Mouse (Mus musculus): Measurements from ENCODE around the gene Mkrn3. TPM values are rescaled to one million over a fixed set of nuclear protein-coding genes. Genes with fewer than 3 reads are reported as not detected.

Gene Mkrn3
- polyA plus RNA-seq (2015; fragmentation: Illumina TruSeq; extraction: RNeasy Lipid Tissue Mini Kit (QIAGEN cat#74804); ENCODE audit: low read depth, low replicate concordance) = 1.6 TPM

GRCm38 (mm10) chr7:62419493-62420360 lies at the start of gene Mkrn3:
TSS of gene Mkrn3 (minus strand) at chr7:62420139.

DNA sequence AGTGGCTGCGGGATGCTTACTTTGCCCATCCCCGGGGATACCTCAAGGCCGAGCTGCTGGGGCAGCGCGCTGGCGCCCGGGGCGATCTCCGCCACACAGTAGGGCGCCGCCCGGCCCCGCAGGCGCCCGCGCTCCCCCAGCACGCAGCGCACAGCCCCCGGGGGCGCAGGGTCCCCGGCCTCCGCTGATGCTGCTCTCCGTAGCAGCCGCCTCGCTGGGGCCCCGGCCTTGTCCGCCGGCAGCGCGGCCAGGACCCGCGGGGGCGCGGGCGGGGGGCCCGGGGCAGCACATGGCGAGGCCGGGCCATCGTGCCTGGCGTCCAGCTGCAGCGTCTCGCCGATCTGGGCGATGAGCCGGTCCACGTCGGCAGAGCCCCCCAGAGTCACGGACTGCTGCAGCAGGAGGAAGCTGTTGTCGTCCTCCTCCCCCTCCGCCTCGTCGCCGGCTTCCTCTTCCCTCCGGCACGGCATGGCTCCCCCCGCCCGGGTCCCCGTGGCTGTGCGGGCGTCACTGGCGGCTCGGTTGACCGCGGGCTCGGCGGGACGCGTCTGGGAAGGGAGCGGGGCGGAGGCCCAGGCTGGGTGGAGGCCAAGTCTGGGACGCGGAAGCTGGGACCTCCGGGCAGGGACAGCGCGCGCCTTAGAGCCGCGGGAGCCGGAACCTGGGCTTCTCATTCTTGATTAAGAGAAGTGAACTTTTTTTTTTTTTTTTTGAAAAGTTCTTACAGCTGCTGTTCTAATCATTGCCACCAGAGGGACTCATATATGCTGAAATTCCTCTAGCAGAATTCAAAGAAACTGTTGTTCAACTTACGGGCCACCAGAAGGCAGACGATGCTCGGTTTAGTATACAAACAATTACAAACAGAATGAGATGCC lies 44.2 kb upstream of the Mkrn3 start, which contains the start of gene Peg12:
Peg12 (minus strand) TSS at position 633 of the 878 bp plus-strand sequence.

GRCm38 (mm10) chr7:62376510-62377304 lies 43.2 kb downstream of the Mkrn3 start, which contains the start of gene Magel2:
TSS of gene Magel2 (plus strand) at chr7:62377010.

Other genes with a start within 250 kb of the Mkrn3 start
- 163 TPM for gene Ndn, start 73.6 kb downstream of the Mkrn3 start, polyA plus RNA-seq (2015; fragmentation: Illumina TruSeq; extraction: RNeasy Lipid Tissue Mini Kit (QIAGEN cat#74804); ENCODE audit: low read depth, low replicate concordance)
- 1.5 TPM for gene Magel2, start 43.1 kb downstream of the Mkrn3 start, polyA plus RNA-seq (2015; fragmentation: Illumina TruSeq; extraction: RNeasy Lipid Tissue Mini Kit (QIAGEN cat#74804); ENCODE audit: low read depth, low replicate concordance)
- 0.16 TPM for gene Peg12, start 44.4 kb upstream of the Mkrn3 start, polyA plus RNA-seq (2015; fragmentation: Illumina TruSeq; extraction: RNeasy Lipid Tissue Mini Kit (QIAGEN cat#74804); ENCODE audit: low read depth, low replicate concordance)